Mouse (Mus musculus) midbrain, postnatal 0 days (tissue): ENCODE results near the gene F7. TPM values are rescaled to one million over a fixed set of nuclear protein-coding genes. Genes with fewer than 3 reads are reported as not detected.
"Not testable (repeated sequence)": the region's sequence is repeated elsewhere in the genome, so short reads cannot be mapped to it uniquely, and the experiment has no call there.

ENCODE experiments used
- ATAC-seq: fragments of 200-750 bp; cut with Nextera tagmentation; 2 replicates; pipeline ENCODE4 v1.8.0; 2017; ENCODE audit warnings: moderate number of reproducible peaks, mild to moderate bottlenecking, moderate TSS enrichment, moderate library complexity; ENCODE audit not compliant: low FRiP score
- DNase-seq: peaks from one replicate; pipeline ENCODE4 v3.0.0-alpha.2; 2015; ENCODE audit warnings: low spot score
- H3K27ac ChIP-seq: fragments of 300-500 bp; sonication (generic); 2 replicates; pipeline ENCODE4 v1.5.1; 2014; ENCODE audit warnings: low read depth, mild to moderate bottlenecking, low read length, mixed read lengths
- H3K27me3 ChIP-seq: fragments of 300-500 bp; sonication (generic); 2 replicates; pipeline ENCODE4 v1.6.1; 2014; ENCODE audit warnings: low read length, control low read depth, mixed read lengths; ENCODE audit not compliant: insufficient read depth
- H3K36me3 ChIP-seq: fragments of 300-500 bp; sonication (generic); 2 replicates; pipeline ENCODE4 v1.6.1; 2014; ENCODE audit warnings: low read length, control low read depth, mixed read lengths; ENCODE audit not compliant: insufficient read depth
- H3K4me1 ChIP-seq: fragments of 300-500 bp; sonication (generic); 2 replicates; pipeline ENCODE4 v1.6.1; 2014; ENCODE audit warnings: mild to moderate bottlenecking, control low read depth, antibody characterized with exemption, low read length, mixed read lengths; ENCODE audit not compliant: insufficient read depth
- H3K4me2 ChIP-seq: fragments of 300-500 bp; sonication (generic); 2 replicates; pipeline ENCODE4 v1.6.1; 2014; ENCODE audit warnings: low read depth, mild to moderate bottlenecking, low read length, mixed read lengths; ENCODE audit not compliant: poor library complexity, severe bottlenecking
- H3K4me3 ChIP-seq: fragments of 300-500 bp; sonication (generic); 2 replicates; pipeline ENCODE4 v1.5.1; 2014; ENCODE audit warnings: low read depth, mild to moderate bottlenecking, low read length, moderate library complexity
- H3K9ac ChIP-seq: fragments of 300-500 bp; sonication (generic); replicated peaks from 2 replicates; pipeline ENCODE4 v1.6.1; 2014; ENCODE audit warnings: mild to moderate bottlenecking, low read length, moderate library complexity, mixed read lengths; ENCODE audit not compliant: poor library complexity, severe bottlenecking
- H3K9me3 ChIP-seq: fragments of 300-500 bp; sonication (generic); 2 replicates; pipeline ENCODE4 v1.6.1; 2016; ENCODE audit warnings: low read length, control low read depth
- CTCF ChIP-seq: IDR thresholded peaks from 2 replicates; pipeline ENCODE4 v1.5.1; 2016; ENCODE audit warnings: antibody characterized with exemption, mild to moderate bottlenecking
- WGBS: fragments of 180-500 bp; shearing (Covaris S2); extraction: QIAGEN DNeasy Blood & Tissue Kit; methylation state at CpG from one replicate; pipeline ENCODE4 v1.1.7; 2014; 5-methylcytosine and 5-hydroxymethylcytosine counted together
- polyA plus RNA-seq: library from polyadenylated mRNA; unstranded; fragments of >200 nt; fragmentation: Nextera tagmentation; extraction: Ambion mirVana; gene quantifications from 2 replicates; pipeline ENCODE4 v1.2.1, GENCODE M21; 2015
- total RNA-seq: library from RNA; depleted of rRNA; stranded (reverse); fragments of >200 nt; gene quantifications from 2 replicates; pipeline ENCODE4 v1.2.3, GENCODE M21; 2014

The F7 gene
- total and polyA plus RNA-seq, 2 experiments from 2014 or later = 0.07 TPM; not detected in 1

DNA sequence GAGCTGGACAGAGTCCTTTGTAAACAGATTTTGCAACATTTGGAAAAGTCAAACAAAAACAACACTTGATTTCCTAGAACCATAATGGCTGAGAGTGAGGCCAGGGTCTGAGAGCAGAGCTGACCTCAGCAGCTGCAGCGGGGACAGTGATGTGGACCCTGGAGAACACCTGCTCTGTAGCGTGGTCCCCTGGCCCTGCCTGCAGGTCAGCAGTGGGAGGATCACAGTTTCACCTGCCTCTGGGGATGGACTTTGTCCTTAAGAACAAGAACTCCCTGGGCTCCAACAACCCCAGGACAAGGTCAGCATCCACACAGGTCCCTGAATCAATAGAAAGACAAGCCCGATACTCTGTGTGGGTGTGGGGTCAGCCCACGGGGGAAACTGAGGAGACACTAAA, 31.5 kb downstream of the F7 start:
- no peak for ATAC-seq
- TF ChIP-seq CTCF = no peak
- no peak overlapping the region for H3K27ac ChIP-seq
- WGBS = 88% methylated on average over 4 of the region's 4 CpGs
- H3K4me3 ChIP-seq = no peak overlapping the region
- H3K4me1 ChIP-seq = no peaks in the 10 kb centered on the region
- H3K9me3 ChIP-seq = no peaks in the 10 kb centered on the region
- no peak overlapping the region for H3K9ac ChIP-seq
- DNase-seq = no peak
- H3K4me2 ChIP-seq = no peak overlapping the region
- no peaks in the 10 kb centered on the region for H3K36me3 ChIP-seq
- H3K27me3 ChIP-seq = no peaks in the 10 kb centered on the region

DNA sequence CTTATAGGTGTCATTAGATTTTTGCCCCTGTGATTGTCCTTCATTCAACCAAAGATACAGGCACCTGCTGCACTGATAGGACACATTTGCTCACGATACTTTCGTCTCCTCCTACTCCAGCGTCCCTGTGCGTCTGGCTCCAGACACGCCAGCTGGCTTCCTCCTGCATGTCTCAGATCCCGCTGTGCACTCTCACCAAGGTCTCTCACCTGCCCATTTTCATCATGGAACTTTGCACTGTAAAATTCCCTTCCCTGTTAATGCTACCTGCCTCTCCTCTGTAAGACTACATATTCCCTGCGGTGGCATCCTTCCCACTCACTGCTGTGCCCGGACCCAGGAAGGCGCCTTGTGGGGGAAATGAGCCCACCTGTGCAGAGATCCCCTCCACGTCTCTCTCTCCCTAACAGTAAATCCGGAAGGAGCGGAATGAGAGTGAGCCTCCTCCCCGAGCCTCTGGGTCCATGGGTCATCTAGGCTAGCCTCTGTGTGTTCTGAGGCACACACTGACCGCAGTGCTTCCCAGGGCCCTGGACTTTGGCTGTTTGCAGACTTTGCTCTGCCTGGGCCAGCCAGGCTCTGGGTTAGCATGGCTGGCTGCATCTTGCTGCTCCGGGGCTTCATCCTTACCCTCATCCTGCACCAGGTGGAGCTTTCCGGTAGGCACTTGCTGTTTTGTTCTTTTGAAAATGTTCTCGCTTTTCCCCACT, 34.8 kb downstream of the F7 start, which contains the start of gene Proz:
Gene Proz, plus strand, starts transcription at position 474 of the 710 bp plus-strand sequence.
- H3K36me3 ChIP-seq = no peaks in the 10 kb centered on the region
- H3K4me2 ChIP-seq = no peak within 1 kb of the TSS
- no peak for DNase-seq
- H3K4me3 ChIP-seq = no peak within 1 kb of the TSS
- H3K9ac ChIP-seq = no peak within 1 kb of the TSS
- no peak for ATAC-seq
- no peaks in the 10 kb centered on the region for H3K27me3 ChIP-seq
- H3K9me3 ChIP-seq = no peaks in the 10 kb centered on the region
- H3K4me1 ChIP-seq = no peaks in the 10 kb centered on the region
- WGBS = 83% methylated on average over 17 of the region's 17 CpGs
- no peak for TF ChIP-seq CTCF
- no peak within 1 kb of the TSS for H3K27ac ChIP-seq

DNA sequence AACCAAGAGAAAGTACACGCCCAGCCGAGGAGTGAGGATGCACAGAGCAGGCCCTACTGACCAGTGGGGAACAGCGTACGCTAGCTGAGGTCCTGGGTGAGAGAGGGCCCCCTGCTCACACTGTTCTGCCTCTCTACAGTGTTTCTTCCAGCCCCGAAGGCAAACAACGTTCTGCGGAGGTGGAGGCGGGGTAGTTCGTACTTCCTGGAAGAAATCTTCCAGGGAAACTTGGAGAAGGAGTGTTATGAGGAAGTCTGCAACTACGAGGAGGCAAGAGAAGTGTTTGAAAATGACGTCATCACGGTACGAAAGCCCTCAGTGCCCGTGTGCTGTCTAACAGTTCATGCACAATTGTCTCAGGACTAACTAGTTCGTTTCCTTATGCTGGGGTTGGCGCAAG, 37.3 kb downstream of the F7 start:
- H3K27ac ChIP-seq = no peak overlapping the region
- no peak overlapping the region for H3K4me2 ChIP-seq
- no peaks in the 10 kb centered on the region for H3K4me1 ChIP-seq
- no peak for TF ChIP-seq CTCF
- WGBS = 79% methylated on average over 16 of the region's 16 CpGs
- DNase-seq = no peak
- no peaks in the 10 kb centered on the region for H3K36me3 ChIP-seq
- H3K4me3 ChIP-seq = no peak overlapping the region
- ATAC-seq = no peak
- H3K9ac ChIP-seq = no peak overlapping the region
- H3K27me3 ChIP-seq = no peaks in the 10 kb centered on the region
- no peaks in the 10 kb centered on the region for H3K9me3 ChIP-seq

DNA sequence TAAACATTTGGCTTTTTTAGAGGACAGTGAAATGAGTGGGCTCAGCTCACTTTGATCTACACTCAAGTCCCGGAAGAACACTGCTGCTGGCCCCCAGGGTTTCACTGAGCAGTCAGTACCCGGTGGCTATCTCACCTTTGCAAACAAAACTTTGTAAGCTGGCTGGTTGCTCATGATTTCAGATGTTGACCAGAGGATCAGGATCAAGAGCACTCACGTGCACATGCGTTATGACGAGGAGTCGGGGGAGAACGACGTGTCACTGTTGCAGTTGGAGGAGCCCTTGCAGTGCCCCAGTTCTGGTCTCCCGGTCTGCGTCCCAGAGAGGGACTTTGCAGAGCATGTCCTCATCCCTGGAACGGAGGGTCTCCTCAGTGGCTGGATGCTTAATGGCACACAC, 47.4 kb downstream of the F7 start:
- DNase-seq = no peak
- 95% methylated on average over 11 of the region's 11 CpGs for WGBS
- no peak for TF ChIP-seq CTCF
- Histone ChIP-seq H3K27me3 (no peaks in the 10 kb centered on the region), H3K9me3 (no peaks in the 10 kb centered on the region), H3K4me1 (no peaks in the 10 kb centered on the region), H3K27ac (no peak overlapping the region), H3K9ac (no peak overlapping the region), H3K4me2 (no peak overlapping the region), H3K36me3 (peaks cover 32% of the 10 kb centered on the region), H3K4me3 (no peak overlapping the region)
- ATAC-seq = no peak

DNA sequence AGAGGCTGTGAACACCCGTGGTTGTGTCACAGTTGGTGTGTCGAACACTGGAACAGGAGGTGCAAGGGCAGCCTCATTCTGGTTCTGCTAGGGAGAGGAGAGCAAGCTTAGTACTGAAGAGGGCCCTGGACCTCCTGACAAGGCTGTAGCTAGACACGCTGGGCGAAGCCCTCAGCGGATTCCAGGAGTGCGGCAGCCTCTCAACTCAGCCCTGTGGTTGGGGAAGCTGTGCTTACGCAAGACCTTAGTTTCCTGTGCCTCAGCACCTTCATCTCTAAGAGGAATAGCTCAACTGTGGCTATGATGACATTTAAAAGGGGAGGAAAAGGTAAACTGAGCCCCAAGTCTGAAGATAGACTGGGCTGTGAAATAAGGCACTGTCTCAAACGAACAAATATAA, 49.2 kb downstream of the F7 start:
- no peak for TF ChIP-seq CTCF
- no peak overlapping the region for H3K9ac ChIP-seq
- no peaks in the 10 kb centered on the region for H3K9me3 ChIP-seq
- peaks cover 49% of the 10 kb centered on the region for H3K36me3 ChIP-seq
- H3K4me2 ChIP-seq = no peak overlapping the region
- H3K4me3 ChIP-seq = no peak overlapping the region
- H3K27me3 ChIP-seq = no peaks in the 10 kb centered on the region
- WGBS = 98% methylated on average over 8 of the region's 8 CpGs
- no peak overlapping the region for H3K27ac ChIP-seq
- ATAC-seq = no peak
- no peak for DNase-seq
- H3K4me1 ChIP-seq = no peaks in the 10 kb centered on the region

DNA sequence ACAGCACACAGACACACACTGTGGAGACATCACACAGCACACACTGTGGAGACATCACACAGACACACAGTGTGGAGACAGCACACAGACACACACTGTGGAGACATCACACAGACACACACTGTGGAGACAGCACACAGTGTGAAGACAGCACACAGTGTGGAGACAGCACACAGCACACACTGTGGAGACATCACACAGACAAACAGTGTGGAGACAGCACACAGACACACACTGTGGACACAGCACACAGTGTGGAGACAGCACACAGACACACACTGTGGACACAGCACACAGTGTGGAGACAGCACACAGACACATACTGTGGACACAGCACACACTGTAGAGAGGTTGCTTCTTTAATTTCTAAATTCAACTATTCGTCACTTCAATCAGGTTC, 49.7 kb downstream of the F7 start:
- WGBS = 95% methylated on average over 1 of the region's 1 CpGs
- H3K9ac ChIP-seq = not testable (repeated sequence)
- peaks cover 54% of the 10 kb centered on the region for H3K36me3 ChIP-seq

More for the DNA sequence above, 49.7 kb downstream of the F7 start:
- H3K9me3 ChIP-seq, H3K4me3 ChIP-seq, H3K27ac ChIP-seq, H3K4me1 ChIP-seq, ATAC-seq, H3K27me3 ChIP-seq, DNase-seq, H3K4me2 ChIP-seq: not testable (repeated sequence)
